Mouse (Mus musculus) forebrain, embryonic 14.5 days (tissue): Measurements from ENCODE around the gene Cysltr1. TPM values are rescaled to one million over a fixed set of nuclear protein-coding genes. Genes with fewer than 3 reads are reported as not detected.

Experiments
- ATAC-seq: fragments of 200-750 bp; cut with Nextera tagmentation; 2 replicates; pipeline ENCODE4 v1.8.0; 2017; ENCODE audit warnings: mild to moderate bottlenecking, moderate library complexity
- DNase-seq: peaks from one replicate; pipeline ENCODE4 v3.0.0-alpha.2; 2015; ENCODE audit warnings: low spot score
- H3K27ac ChIP-seq: fragments of 300-500 bp; sonication (generic); 2 replicates; pipeline ENCODE4 v1.5.1; 2014; ENCODE audit warnings: low read depth, mild to moderate bottlenecking, control low read depth, low read length, moderate library complexity
- H3K27me3 ChIP-seq: fragments of 300-500 bp; sonication (generic); replicated peaks from 2 replicates; pipeline ENCODE4 v1.6.1; 2014; ENCODE audit warnings: low read length, control low read depth, mixed read lengths; ENCODE audit not compliant: control insufficient read depth, insufficient read depth
- H3K36me3 ChIP-seq: fragments of 300-500 bp; sonication (generic); 2 replicates; pipeline ENCODE4 v1.6.1; 2014; ENCODE audit warnings: low read length, control low read depth; ENCODE audit not compliant: control insufficient read depth, insufficient read depth
- H3K4me1 ChIP-seq: fragments of 300-500 bp; sonication (generic); 2 replicates; pipeline ENCODE4 v1.6.1; 2014; ENCODE audit warnings: antibody characterized with exemption, low read length, control low read depth; ENCODE audit not compliant: control insufficient read depth, insufficient read depth
- H3K4me2 ChIP-seq: fragments of 300-500 bp; sonication (generic); 2 replicates; pipeline ENCODE4 v1.6.1; 2014; ENCODE audit warnings: mild to moderate bottlenecking, control low read depth, low read length
- H3K4me3 ChIP-seq: fragments of 300-500 bp; sonication (generic); 2 replicates; pipeline ENCODE4 v1.5.1; 2014; ENCODE audit warnings: low read depth, low read length, control low read depth
- H3K9ac ChIP-seq: fragments of 300-500 bp; sonication (generic); 2 replicates; pipeline ENCODE4 v1.6.1; 2014; ENCODE audit warnings: mild to moderate bottlenecking, low read length, control low read depth, moderate library complexity
- H3K9me3 ChIP-seq: fragments of 300-500 bp; sonication (generic); replicated peaks from 2 replicates; pipeline ENCODE4 v1.6.1; 2016; ENCODE audit warnings: low read length, control low read depth, mixed read lengths; ENCODE audit not compliant: control insufficient read depth
- WGBS: fragments of 180-500 bp; shearing (Covaris S2); extraction: QIAGEN DNeasy Blood & Tissue Kit; methylation state at CpG from one replicate; pipeline ENCODE4 v1.1.7; 2014; 5-methylcytosine and 5-hydroxymethylcytosine counted together
- polyA plus RNA-seq: library from polyadenylated mRNA; unstranded; fragments of >200 nt; fragmentation: Nextera tagmentation; extraction: Ambion mirVana; gene quantifications from 2 replicates; pipeline ENCODE4 v1.2.1, GENCODE M21; 2014

Cysltr1 gene
- polyA plus RNA-seq, 1 experiment from 2014 or later = 0.22 TPM

DNA sequence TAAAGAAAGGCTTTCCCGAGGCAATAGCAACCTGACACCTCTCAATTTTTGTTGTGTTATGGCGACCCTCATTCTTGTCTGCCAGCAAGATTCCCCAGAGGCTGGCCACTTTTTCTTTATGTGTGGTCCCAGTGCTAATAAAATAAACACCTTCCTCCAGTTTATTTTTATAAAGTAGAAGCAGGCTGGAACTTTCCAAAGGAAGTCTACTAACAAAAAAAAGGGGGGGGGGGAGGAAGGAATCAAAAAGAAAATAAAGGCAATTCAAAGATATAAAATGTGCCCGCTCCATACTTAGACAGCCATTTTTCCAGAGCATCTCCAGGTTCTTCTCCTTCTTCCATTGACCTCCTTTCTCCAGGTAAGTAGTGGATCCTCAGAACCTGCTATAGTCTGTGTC lies 20.6 kb downstream of the Cysltr1 start, which contains the start of gene Gm5127:
Gene Gm5127 (plus strand): TSS at position 301 of the 400 bp plus-strand sequence.
- Histone ChIP-seq H3K9ac (no peak within 1 kb of the TSS), H3K27me3 (no peaks in the 10 kb centered on the region), H3K4me3 (no peak within 1 kb of the TSS), H3K9me3 (no peaks in the 10 kb centered on the region), H3K27ac (no peak within 1 kb of the TSS), H3K36me3 (no peaks in the 10 kb centered on the region), H3K4me1 (no peaks in the 10 kb centered on the region), H3K4me2 (no peak within 1 kb of the TSS)
- WGBS = 71% methylated on average over 3 of the region's 3 CpGs
- ATAC-seq (no peak), DNase-seq (no peak)

DNA sequence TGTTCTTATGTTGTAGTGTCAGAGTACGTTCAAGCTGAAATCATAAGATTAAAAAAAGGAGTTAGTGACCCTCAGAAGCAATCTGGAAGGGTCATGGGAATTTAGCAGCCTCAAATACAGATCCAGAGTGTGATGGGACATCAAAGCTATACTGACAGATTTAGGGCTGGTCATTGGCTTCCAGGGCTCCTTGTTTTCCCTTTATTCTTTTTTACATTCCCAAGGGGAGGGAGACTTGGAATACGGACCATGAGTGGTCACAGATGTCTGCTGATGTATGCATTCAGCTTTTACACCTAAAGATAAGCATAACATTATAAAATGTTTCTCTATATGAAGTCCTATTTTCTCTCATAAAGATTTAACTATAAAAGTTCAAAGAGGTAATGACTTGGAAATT lies 21.3 kb downstream of the Cysltr1 start:
- WGBS = 47% methylated on average over 2 of the region's 2 CpGs
- DNase-seq = no peak
- H3K4me3 ChIP-seq = no peak overlapping the region
- no peak overlapping the region for H3K27ac ChIP-seq
- no peaks in the 10 kb centered on the region for H3K4me1 ChIP-seq
- no peaks in the 10 kb centered on the region for H3K27me3 ChIP-seq
- H3K9me3 ChIP-seq = no peaks in the 10 kb centered on the region
- ATAC-seq = no peak
- H3K4me2 ChIP-seq = no peak overlapping the region
- H3K36me3 ChIP-seq = no peaks in the 10 kb centered on the region
- no peak overlapping the region for H3K9ac ChIP-seq

DNA sequence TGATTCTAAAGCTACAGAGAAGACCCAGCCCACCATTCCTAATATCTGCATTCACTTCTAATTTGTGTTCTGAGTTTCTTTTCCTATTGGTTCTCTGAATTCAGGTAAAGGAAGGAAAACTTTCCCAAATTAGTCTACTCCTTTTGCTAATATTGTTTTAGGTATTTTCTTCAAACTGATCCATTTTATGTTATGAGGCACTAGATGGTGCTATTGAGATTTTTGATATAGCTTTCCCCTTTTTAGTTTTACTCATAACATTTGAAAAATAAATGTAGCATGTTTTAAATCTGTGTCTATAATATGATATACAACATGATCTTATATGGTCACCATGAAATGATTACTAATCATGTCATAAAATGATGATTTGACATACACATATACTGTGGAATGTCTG lies 23.1 kb downstream of the Cysltr1 start:
- no peak overlapping the region for H3K9ac ChIP-seq
- no peak for ATAC-seq
- H3K27ac ChIP-seq = no peak overlapping the region
- DNase-seq = no peak
- H3K4me1 ChIP-seq = no peaks in the 10 kb centered on the region
- H3K9me3 ChIP-seq = no peaks in the 10 kb centered on the region
- no peak overlapping the region for H3K4me2 ChIP-seq
- no peaks in the 10 kb centered on the region for H3K36me3 ChIP-seq
- H3K4me3 ChIP-seq = no peak overlapping the region
- H3K27me3 ChIP-seq = no peaks in the 10 kb centered on the region

DNA sequence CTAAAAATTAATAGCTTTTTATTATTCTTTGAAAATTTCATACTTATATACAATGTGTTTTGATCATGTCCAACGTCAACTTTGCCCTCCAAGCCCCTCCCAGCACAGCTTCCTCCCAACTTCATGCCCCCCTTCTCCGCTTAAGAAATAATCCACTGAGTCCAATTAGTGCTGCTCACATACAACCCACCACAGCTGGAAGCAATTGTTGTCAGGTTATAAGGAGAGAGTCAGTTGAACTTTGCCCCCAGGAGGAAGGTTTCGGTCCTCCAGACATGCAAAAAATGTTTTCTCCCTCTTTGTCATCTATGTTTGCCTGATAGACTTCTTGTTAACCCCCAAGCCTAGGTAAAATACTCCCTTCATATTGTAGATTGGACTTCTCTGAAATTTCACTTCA lies 24.5 kb downstream of the Cysltr1 start:
- no peaks in the 10 kb centered on the region for H3K27me3 ChIP-seq
- H3K9me3 ChIP-seq = no peaks in the 10 kb centered on the region
- DNase-seq = no peak
- H3K4me3 ChIP-seq = no peak overlapping the region
- H3K9ac ChIP-seq = no peak overlapping the region
- no peak overlapping the region for H3K4me2 ChIP-seq
- WGBS = 32% methylated on average over 3 of the region's 3 CpGs
- no peak for ATAC-seq
- no peak overlapping the region for H3K27ac ChIP-seq
- H3K4me1 ChIP-seq = no peaks in the 10 kb centered on the region
- no peaks in the 10 kb centered on the region for H3K36me3 ChIP-seq

DNA sequence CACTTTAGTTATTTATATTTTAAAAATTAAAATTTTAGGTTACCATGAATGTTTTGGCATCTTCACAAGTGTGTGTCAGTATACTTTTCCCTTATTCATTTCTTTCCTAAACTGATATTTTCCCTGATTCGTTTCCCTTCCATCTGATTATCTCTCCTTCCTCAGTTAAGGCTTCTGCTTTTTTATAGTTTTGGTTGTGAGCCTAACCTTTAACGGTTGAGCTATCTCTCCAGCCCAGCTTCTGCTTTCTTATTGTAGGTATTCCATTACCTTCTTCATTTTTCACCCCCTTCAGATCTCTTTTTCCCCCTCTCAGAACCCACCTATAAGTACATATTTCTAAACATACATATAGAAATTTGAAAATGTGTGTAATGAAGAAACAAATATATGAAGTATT lies 48.0 kb downstream of the Cysltr1 start:
- Histone ChIP-seq H3K4me3 (no peak overlapping the region), H3K27ac (no peak overlapping the region), H3K4me2 (no peak overlapping the region), H3K4me1 (no peaks in the 10 kb centered on the region), H3K27me3 (no peaks in the 10 kb centered on the region), H3K9ac (no peak overlapping the region), H3K9me3 (no peaks in the 10 kb centered on the region), H3K36me3 (no peaks in the 10 kb centered on the region)
- no peak for ATAC-seq
- 77% methylated on average over 2 of the region's 2 CpGs for WGBS
- DNase-seq = no peak

DNA sequence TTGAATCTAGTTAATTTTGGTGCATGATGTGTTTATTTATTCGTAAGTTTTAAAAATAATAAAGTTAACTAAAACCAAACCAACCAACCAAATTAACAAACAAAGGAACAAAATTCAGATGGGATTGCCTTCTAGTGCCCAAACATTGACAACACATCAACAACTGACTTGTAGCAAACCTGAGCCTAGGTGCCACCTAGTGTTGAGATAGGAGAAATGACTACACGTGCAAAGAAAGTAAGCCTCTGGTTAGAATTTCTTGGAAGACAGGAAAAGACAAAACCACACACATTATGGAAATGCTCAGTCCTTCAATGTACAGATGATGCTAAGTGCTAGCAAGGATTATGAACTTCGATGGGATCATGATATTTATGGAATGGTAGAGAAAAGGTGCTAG lies 67.1 kb downstream of the Cysltr1 start:
- no peaks in the 10 kb centered on the region for H3K27me3 ChIP-seq
- no peak overlapping the region for H3K9ac ChIP-seq
- no peaks in the 10 kb centered on the region for H3K9me3 ChIP-seq
- 38% methylated on average over 3 of the region's 3 CpGs for WGBS
- no peak for ATAC-seq
- DNase-seq = no peak
- H3K27ac ChIP-seq = no peak overlapping the region
- H3K4me2 ChIP-seq = no peak overlapping the region
- no peak overlapping the region for H3K4me3 ChIP-seq
- H3K36me3 ChIP-seq = no peaks in the 10 kb centered on the region
- H3K4me1 ChIP-seq = no peaks in the 10 kb centered on the region

Other genes starting within 250 kb of the Cysltr1 start
- 0.74 and 1.1 TPM in 2 replicates for gene Fndc3c1, start 118.3 kb downstream of the Cysltr1 start, polyA plus RNA-seq
- gene Gm5127, start 20.5 kb downstream of the Cysltr1 start, polyA plus RNA-seq = 0.15 TPM in 1 of 2 replicates, not detected in the other
- gene Rtl3, start 237.0 kb upstream of the Cysltr1 start, polyA plus RNA-seq = 0.70 and 1.1 TPM in 2 replicates